Mouse (Mus musculus) macrophage (primary cell): Measurements from ENCODE around the gene Pawr. TPM values are rescaled to one million over a fixed set of nuclear protein-coding genes. Genes with fewer than 3 reads are reported as not detected.
"Not testable (repeated sequence)": the region's sequence is repeated elsewhere in the genome, so short reads cannot be mapped to it uniquely, and the experiment has no call there.

ENCODE experiments used
- H3K27ac ChIP-seq: fragments of 350-480 bp; formaldehyde crosslinking; 2 replicates; pipeline ENCODE4 v1.9.0; 2021
- H3K36me3 ChIP-seq: fragments of 350-480 bp; formaldehyde crosslinking; 2 replicates; pipeline ENCODE4 v1.9.0; 2021; ENCODE audit errors: inconsistent target
- H3K4me3 ChIP-seq: fragments of 350-480 bp; formaldehyde crosslinking; 2 replicates; pipeline ENCODE4 v1.9.0; 2021; ENCODE audit errors: inconsistent target
- H3K79me2 ChIP-seq: fragments of 350-480 bp; formaldehyde crosslinking; 2 replicates; pipeline ENCODE4 v1.9.0; 2021; ENCODE audit errors: inconsistent target
- WGBS: methylation state at CpG from one replicate; pipeline ENCODE4 v1.1.7; 2026; ENCODE audit warnings: inconsistent platforms; ENCODE audit not compliant: missing documents; 5-methylcytosine and 5-hydroxymethylcytosine counted together
- polyA plus RNA-seq: library from polyadenylated mRNA; stranded (reverse); fragments of 250-400 nt; gene quantifications from 3 replicates; pipeline ENCODE4 v1.2.4, GENCODE M21; 2018; ENCODE audit warnings: inconsistent platforms

Gene Pawr
- polyA plus RNA-seq, 1 experiment from 2014 or later = not detected

DNA sequence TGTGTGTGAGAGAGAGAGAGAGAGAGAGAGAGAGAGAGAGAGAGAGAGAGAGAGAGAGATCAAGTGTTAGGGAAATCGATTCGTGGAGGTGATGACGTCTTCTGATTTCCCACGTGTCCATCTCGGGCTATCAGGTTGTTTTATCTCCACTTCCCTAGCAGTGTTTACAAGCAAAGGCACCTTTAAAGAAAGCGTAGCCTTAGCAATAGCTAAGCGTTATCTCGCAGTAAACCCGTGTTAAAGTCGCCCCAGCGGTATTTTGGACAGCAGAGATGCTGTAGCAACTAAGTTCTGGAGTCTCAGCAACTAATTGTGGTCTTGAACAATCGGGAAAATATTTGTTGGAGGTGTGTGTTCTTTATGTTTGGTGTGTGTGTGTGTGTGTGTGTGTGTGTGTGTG, 1.7 kb downstream of the Pawr start:
- Histone ChIP-seq H3K27ac (no peak overlapping the region), H3K36me3 (no peaks in the 10 kb centered on the region), H3K4me3 (no peak overlapping the region), H3K79me2 (no peaks in the 10 kb centered on the region)
- 18% methylated on average over 12 of the region's 12 CpGs for WGBS

DNA sequence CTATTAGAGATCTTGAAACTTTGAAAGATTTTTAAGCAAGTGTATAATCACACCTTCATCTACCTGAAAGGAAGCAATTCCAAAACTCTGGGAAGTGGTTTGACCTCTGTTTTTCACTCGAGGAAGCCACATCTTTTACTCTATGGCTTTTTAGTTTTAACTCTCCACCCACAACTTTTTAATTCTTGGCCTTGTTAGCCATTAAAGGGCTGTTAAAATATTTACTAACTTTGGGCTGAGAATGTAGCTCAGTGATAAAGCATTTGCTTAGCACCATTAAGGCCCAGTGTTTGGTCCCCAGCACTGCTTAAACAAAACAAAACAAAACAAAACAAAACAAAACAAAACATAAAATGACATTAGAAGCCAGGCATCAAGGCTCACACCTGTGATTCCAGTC, 2.2 kb downstream of the Pawr start:
- Histone ChIP-seq H3K27ac (no peak overlapping the region), H3K79me2 (no peaks in the 10 kb centered on the region), H3K36me3 (no peaks in the 10 kb centered on the region), H3K4me3 (no peak overlapping the region)
- 45% methylated on average over 1 of the region's 1 CpGs for WGBS

DNA sequence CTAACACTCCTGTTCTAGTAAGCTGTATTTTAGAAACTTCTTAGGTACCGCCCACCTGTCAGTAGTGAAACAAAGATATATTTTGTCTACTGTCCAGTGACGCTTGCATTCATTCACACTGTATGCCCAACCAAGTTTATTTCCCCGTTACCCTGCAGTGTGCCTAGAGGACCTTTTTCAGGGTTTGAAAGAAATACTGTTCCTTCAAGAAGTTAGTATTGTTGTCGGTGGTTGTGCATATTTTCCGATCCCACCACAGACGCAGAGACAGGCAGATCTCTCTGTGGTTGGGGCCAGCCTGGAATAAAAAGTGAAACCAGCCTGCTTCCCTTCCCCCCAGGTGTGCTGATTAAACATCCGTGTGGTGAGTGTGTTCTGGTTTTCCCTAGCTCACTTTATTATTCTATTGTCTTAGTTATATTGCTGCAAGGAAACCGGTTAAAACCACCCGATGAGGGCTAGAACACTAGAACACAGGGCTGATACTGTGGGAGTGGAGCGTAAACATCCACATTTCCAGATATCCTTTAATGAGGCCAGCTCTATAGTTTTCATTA, 3.9 kb downstream of the Pawr start:
- 88% methylated on average over 9 of the region's 10 CpGs for WGBS
- Histone ChIP-seq H3K36me3 (no peaks in the 10 kb centered on the region), H3K4me3 (no peak overlapping the region), H3K27ac (no peak overlapping the region), H3K79me2 (no peaks in the 10 kb centered on the region)

DNA sequence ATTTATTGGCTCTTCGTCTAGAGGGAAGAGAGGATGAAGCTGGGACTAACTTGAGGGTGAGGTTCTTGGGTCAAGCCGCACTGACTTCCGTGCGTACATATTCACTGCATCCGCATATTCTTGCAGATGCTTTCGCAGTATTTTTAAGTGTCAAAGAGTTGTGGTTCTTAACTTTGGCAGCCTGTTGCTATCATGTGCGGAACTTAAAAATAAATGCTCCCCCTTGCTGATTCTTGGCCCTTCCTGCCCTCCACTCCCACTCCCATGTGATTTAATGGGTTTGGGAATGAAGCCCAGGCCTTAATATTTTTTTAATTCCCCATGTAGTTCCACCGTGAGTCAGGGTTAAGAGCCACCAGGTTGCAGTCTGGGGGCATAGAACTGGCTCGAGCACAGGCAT, 4.7 kb downstream of the Pawr start:
- no peaks in the 10 kb centered on the region for H3K36me3 ChIP-seq
- no peaks in the 10 kb centered on the region for H3K79me2 ChIP-seq
- 94% methylated on average over 9 of the region's 9 CpGs for WGBS
- H3K4me3 ChIP-seq = no peak overlapping the region
- H3K27ac ChIP-seq = no peak overlapping the region

DNA sequence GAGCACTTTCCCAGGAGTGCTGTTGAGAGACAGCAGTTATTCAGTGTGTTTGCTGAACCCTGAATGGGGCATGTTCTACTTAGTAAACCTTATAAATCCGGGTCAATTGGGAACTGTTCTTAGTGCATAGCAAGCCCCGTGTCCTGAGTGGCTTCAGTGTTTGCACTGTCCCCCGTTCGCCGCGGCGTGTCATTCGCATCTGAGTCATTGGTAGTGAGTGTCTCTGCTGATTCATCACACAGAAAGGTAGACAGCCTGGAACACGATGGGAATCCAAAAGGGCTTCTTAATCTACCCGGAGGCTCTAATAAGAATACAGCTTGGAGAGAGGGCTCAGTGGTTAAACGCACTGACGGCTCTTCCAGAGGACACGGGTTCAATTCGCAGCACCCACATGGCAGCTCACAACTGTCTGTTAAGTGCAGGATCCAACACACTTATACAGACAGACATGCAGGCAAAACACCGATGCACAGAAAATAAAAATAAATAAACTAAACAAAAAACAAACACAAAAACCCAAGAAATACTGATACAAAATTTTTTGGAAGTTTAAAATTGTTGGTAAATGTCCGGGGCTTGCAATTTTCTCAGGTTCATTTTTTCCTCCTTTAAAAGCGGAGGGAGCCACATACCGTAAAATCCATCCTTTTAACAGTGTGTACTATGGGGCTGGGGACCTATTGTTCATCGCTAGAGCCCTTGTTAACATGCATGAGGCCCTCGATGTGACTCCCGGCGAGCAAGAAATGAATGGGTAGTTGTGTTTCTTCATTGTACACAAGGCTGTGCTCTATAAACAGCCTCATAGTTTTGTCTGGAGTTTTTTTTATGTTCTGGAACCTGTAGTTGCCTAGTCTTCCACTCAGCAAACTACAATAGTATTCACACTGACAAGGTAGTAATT, 6.4 kb downstream of the Pawr start:
- WGBS = 91% methylated on average over 18 of the region's 22 CpGs
- no peaks in the 10 kb centered on the region for H3K79me2 ChIP-seq
- H3K36me3 ChIP-seq = no peaks in the 10 kb centered on the region
- no peak overlapping the region for H3K27ac ChIP-seq
- no peak overlapping the region for H3K4me3 ChIP-seq

DNA sequence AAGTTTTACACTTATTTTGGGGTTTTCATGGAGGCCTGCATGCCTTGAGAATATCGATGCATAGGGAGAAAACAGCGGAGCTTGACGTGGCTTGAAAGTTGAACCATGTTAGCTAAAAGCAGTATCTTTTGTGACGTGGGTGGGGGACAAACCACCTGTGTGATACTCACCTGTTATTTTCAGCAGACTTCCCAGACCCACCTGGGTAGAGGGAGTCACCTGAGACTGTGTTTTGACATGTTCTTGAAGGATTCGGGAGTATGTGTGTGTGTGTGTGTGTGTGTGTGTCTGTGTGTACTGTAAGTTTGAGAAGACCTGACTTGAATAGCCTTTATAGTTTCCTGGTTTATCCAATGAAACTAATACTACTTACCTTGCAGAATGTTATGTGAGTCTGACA, 7.2 kb downstream of the Pawr start:
- Histone ChIP-seq H3K79me2 (no peaks in the 10 kb centered on the region), H3K4me3 (no peak overlapping the region), H3K27ac (no peak overlapping the region), H3K36me3 (no peaks in the 10 kb centered on the region)
- WGBS = 89% methylated on average over 5 of the region's 5 CpGs

DNA sequence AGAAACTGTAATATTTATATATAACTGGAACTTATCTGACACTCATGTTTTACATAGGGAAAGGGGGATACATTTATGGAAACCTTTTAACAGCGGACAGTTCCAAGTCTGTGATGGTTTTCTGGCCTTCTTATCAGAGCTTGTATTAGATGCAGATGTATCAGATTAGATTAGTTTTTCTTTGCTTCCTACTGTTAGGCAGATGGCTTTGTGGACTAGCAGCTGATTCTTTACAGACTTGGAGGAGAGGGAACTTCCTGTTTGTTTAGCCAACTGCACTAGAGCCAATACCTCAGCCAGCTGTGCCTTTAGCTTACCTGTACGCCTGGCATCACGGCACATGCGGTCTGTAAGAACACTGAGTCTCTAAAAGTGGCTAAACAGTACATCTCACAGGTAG, 8.0 kb downstream of the Pawr start:
- 85% methylated on average over 4 of the region's 4 CpGs for whole genome bisulfite sequencing

DNA sequence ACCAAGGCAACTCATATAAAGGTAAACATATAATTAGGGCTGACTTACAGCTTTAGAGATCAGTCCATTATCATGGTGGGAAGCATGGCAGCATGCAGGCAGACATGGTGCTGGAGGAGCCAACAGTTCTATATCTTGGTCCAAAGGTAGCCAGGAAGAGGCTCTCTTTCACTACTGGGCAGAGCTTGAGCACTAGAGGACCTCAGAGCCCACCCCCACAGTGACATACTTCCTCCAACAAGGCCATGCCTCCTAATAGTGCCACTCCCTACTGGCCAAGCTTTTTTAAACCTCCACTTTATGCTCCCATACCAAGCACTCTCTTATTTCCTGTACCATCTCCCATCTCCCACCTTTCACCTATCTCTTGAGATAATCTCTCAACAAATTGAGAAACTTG, 11.8 kb downstream of the Pawr start:
- H3K79me2 ChIP-seq = no peaks in the 10 kb centered on the region
- H3K36me3 ChIP-seq = no peaks in the 10 kb centered on the region
- H3K27ac ChIP-seq = no peak overlapping the region
- H3K4me3 ChIP-seq = no peak overlapping the region

More for the DNA sequence above, 8.0 kb downstream of the Pawr start:
- Histone ChIP-seq H3K4me3 (no peak overlapping the region), H3K27ac (no peak overlapping the region), H3K36me3 (no peaks in the 10 kb centered on the region), H3K79me2 (no peaks in the 10 kb centered on the region)

DNA sequence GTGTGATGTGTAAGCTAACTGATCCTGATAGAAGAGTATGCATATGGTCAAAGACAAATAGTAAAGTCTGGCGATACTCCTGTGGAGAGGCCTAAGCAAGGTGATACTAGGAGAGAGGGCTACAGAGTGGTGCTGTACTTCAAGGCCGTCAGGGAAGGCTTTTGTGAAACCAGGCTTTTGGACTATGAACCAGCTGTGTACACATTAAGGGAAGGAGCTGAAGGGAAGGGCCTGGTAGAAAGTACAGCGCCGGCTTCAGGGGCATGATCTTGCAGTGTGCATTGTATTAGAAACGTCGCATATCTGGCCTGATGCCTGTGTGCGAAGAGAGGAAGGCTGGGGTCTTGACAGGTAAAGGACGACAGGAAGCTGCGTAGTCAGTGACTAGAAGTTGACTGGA, 13.2 kb downstream of the Pawr start:
- WGBS = 93% methylated on average over 9 of the region's 9 CpGs
- Histone ChIP-seq H3K79me2 (no peaks in the 10 kb centered on the region), H3K4me3 (no peak overlapping the region), H3K36me3 (no peaks in the 10 kb centered on the region), H3K27ac (no peak overlapping the region)

DNA sequence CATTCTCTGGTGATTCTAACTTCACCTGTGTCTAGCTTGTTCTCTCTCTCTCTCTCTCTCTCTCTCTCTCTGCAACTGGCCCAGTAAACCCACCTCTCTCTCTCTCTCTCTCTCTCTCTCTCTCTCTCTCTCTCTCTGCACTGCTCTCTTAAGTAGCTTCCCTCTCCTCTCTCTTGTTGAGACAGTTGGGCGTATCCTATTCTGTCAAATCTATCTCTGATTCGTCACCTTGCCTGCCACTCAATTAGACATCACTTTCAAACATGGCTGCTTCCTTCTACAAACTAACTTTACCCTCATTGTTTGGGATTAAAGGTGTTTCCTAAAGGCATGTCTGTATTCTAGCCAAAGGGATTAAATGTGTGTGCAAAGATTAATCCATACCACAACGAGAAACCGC, 14.4 kb downstream of the Pawr start:
- not testable (repeated sequence) for H3K79me2 ChIP-seq, H3K36me3 ChIP-seq, H3K4me3 ChIP-seq, H3K27ac ChIP-seq
- WGBS = 93% methylated on average over 4 of the region's 4 CpGs

DNA sequence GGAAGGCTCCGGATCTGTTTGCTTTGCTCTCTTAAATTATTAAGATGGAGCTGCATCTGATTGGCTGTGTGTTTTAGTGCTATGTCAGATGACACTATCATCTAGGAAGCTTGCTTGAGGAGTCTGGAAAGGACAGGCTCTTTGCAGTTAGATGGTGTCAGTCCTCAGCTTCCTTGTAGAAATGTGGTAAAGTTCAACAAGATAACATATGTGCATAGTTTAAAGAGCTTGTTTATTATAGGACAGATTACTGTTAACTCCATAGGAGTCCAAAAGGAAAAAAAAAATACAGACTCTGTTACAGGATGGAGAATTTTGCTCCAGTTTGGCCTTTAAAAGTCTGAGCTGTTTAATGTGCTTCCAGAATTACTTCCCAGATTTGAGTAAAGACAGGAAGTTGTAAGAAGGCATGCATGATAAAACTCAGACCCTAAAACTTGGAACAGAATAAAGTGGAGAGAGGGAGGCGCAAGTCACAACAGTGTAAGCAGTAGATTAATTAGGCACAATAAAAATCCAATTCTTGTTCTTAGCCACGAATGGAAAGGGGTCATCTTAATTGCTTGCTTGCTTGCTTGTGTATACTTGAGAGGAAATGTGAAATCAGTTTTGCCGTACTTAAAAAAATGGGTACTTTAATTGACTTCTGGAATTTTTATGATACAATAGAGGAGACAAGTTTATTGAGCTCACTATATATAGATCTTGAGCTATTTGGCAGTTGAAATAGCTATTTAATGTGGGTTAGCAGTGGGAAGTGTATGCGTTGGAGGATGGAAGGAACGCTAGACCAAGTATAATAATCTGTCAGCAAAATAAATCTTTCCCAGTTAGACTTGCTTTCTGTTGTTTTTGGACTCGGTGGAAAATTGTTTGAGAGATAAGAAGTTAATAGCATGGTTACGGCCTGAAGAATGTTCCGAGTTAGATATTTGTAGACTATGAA, 18.5 kb downstream of the Pawr start:
- no peaks in the 10 kb centered on the region for H3K79me2 ChIP-seq
- H3K4me3 ChIP-seq = no peak overlapping the region
- H3K36me3 ChIP-seq = no peaks in the 10 kb centered on the region
- no peak overlapping the region for H3K27ac ChIP-seq
- WGBS = 86% methylated on average over 9 of the region's 9 CpGs

DNA sequence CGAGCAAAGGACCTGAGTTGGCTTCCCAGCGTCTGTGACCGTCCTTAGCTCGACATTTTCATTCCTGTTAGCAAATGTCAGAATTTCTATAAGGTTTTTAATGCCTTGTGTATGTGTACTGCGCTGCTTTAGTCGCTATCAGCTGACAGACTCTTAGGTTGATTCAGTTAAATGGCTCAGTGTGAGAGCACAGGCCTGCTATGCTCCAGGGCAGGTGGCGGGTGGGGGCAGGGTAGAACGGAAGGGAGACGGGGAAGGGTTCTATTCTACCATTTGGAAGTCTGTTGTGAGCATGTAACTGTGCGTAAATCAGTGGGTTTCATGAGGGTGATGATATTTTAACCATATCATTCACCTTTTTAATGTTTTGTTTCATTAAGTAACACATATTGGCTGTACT, 21.0 kb downstream of the Pawr start:
- no peaks in the 10 kb centered on the region for H3K36me3 ChIP-seq
- H3K4me3 ChIP-seq = no peak overlapping the region
- 91% methylated on average over 10 of the region's 10 CpGs for WGBS
- H3K27ac ChIP-seq = no peak overlapping the region
- H3K79me2 ChIP-seq = no peaks in the 10 kb centered on the region

DNA sequence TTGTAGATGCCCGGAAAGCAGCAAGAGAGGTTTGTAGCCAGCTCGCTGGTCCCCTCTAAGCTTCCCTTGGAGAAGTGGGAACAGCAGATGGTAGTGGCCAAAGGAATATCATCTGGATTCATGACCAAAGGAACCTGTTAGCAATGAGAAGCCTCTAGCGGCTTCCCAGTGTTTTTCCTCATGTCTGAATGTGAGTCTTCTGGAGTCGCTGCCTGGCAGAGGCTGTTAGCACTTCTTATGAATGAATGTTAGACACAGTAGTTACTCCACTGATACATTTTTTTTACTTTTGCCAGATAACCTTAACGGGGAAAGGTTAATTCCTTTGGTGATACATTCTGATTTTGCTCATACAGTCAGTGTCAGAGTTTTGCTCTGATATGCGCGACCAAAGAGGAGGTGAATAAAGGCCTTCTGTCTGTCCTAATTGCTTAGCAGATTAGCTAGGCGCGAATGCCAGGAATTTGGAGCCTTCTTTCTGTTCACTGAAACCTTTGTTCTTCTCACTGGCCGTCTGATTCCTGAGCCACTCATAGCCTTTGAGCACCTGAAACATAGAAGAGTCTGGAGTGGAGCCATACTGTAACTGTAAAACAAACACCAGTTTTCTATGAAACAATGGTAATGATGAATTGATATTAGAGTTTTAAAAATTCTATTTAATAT, 22.9 kb downstream of the Pawr start:
- no peak overlapping the region for H3K27ac ChIP-seq
- 94% methylated on average over 10 of the region's 10 CpGs for WGBS

DNA sequence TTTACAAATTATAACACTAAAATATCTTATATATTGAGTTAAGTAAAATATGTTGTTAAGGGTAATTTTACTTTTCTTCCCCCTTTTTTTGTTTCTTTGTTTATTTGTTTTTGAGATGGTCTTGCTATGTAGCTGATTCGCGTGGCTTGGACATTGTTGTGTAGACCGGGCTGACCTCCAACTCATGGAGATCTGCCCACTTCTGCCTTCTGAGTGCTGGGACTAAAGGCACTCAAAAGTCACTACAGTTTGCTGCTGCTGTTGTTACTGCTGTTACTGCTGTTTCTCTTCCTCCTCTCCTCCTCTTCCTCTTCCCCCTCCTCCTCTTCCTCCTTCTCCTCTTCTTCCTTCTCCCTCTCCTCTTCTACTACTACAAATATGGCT, 23.5 kb downstream of the Pawr start:
- Histone ChIP-seq H3K4me3 (no peak overlapping the region), H3K79me2 (no peaks in the 10 kb centered on the region), H3K36me3 (no peaks in the 10 kb centered on the region), H3K27ac (no peak overlapping the region)
- WGBS = 68% methylated on average over 3 of the region's 3 CpGs

More for the DNA sequence above, 22.9 kb downstream of the Pawr start:
- H3K79me2 ChIP-seq = no peaks in the 10 kb centered on the region
- H3K4me3 ChIP-seq = no peak overlapping the region
- H3K36me3 ChIP-seq = no peaks in the 10 kb centered on the region
